Mouse (Mus musculus): ENCODE results near the gene Mus81. TPM values are rescaled to one million over a fixed set of nuclear protein-coding genes. Genes with fewer than 3 reads are reported as not detected.

The Mus81 gene
- total RNA-seq, 2 experiments from 2014 or later = 16.1 to 19.8 TPM

DNA sequence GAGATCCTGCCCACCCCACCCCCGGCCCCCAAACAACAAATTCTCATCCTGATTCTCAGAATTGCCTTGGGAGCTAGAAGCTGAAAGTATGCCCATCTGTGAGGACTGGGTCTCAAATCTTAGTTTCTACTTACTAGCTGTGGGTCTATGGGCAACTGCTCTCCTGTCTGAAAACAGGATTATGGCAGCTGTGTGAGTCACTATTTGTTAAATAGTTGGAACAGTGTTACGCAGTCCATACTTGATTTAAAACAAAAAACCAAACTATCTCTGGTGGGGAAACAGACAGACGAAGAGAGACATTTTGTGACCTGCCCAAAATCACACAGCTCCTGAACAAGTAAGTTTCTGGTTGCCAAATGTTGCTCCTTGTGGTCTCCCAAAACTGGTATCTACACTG, 38.5 kb downstream of the Mus81 start:
- no peak for DNase-seq
- intact Hi-C loops (cut with DNase I) = no loop called here

DNA sequence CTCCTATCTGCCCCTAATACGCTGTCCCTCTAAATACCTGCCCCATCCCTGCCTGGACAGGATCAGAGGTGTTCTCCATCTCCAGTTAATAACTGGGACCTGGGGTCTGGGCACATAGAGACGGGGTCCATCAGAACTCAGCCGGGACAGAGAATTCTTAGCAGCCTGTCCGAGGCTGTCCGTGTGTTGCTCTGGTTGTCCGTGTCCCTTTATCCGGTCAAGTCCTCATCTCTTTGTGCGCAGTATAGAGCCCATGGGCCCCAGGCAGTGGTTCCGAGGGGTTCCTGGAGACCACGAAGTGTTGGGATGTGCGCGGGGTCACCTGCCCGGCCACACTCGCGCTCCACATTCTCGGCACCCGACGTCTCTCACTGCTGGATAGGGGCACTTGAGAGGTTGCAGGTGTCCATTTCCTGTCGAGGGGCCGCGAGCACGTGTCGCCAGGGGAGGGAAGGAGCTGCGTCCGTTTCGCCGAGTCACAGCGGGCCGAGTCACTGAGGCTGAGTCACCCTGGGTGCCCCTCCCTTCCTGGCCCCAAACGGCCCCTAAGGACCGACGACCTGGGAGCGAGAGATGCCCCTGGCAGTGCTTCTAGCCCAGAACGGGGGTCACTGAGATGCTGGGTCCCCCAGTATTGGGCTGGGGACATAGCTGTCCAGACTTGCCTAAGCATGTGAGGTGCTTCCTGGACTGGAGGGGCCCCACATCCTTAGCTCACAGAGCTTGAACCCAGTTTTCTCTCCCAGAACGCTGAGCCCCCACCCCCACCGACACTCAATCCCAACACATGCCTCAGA, 39.6 kb downstream of the Mus81 start:
- DNase-seq = no peak
- intact Hi-C loops (cut with DNase I) = no loop called here

DNA sequence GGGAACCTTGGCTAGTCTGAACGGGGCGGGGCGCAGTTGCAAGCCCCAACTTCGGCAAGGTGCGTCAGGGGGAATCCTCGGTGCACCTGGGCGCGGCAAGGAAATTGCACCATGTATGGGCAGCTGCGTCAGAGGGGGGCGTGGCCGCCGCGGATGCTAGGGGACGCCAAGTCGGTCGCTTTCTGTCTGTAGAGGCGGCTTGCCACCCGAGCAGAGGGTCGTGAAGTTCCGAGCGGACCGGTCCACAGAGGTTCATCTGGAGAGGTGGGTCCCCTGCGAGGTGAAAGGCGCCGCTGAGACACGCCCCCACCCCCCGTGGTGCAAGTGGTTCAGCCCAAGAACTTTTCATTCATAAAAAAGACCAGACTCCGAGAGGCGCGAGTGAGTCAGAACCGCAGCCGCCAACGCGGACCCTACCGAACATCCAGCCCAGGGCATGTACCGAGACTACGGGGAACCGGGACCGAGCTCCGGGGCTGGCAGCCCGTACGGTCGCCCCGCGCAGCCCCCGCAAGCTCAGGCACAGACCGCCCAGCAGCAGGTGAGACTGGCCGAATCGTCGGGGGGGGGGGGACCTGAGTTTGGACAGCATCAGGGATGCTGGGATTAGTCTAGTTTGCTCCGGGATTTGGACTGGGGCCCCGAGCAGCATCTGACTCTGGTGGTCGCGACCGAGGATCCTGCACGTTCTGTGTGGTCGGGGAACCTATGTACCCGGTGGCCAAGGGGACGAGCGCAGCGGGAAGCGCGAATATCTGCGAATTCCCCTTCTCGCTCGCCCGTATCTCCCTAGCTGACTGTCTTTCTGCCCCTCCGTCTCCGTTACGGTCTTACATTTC, 40.5 kb downstream of the Mus81 start, which contains the start of gene Fosl1:
TSS of gene Fosl1 (plus strand) at position 33 of the 839 bp plus-strand sequence.
- peak in 1 of 2 experiments; percentile 57 for DNase-seq
- intact Hi-C loops (cut with DNase I) = no loop called here

DNA sequence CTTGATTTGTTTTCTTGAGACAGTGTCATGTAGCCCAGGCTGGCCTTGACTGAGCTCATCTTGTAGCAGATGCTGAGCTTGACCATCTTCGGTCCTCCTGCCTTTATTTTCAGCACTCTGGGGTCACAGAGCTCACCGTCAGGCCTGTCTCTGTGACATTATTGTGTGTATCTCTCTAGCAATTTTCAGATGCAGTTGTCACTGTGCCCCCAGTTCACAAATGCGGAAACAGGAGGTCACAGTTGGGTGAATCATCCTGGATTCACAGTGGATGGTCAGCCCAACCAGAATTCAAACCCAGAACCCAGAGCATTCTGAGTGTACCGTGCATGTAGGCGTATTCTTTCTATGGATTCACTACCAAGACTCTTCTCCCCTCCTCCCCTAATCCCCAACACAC, 42.5 kb downstream of the Mus81 start:
- intact Hi-C loops (cut with DNase I) = no loop called here
- DNase-seq = no peak

DNA sequence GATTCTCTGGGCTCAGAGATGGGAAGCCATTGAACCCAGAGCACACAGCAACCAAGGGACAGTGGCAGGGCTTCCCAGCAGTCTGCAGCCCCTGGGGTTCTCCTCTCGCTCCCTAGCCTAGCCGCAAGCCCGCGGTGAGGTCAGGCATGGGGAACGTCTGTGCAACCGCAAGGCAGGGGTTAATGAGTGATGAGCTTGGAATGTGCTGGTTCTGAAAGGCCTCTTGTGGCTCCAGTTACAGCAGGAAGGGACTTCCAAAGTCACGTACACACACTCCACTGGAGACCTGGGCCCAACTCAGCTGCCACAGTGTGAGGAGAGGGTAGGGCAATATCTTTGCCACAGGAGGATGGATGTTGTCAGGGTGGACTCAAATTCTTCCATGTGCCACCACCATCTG, 43.2 kb downstream of the Mus81 start:
- intact Hi-C loops (cut with DNase I) = no loop called here
- DNase-seq = no peak

DNA sequence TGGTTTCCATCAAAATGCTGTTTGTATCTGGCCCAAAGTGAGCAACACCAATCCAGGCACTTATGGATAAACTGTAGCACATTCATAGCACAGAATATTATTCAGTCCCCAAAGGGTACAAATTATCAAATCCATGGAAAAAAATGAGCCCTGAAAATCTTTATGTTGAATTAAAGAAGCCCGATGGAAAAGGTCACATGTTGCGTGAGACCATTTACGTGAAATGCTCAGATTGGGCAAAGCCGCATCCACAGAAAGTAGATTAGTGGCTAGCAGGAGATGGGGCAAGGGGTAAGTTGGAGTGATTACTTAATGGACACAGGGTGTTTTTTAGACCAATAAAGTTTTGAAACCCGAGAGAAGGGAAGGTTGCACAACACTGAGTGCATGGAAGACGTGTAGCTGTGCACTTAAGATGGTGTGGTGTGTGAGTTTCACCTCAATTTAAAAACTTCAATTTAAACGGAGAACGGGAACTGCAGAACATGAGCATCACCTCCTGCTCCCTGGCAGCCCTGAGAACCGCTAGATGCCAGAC, 43.8 kb downstream of the Mus81 start:
- no peak for DNase-seq
- intact Hi-C loops (cut with DNase I) = no loop called here

DNA sequence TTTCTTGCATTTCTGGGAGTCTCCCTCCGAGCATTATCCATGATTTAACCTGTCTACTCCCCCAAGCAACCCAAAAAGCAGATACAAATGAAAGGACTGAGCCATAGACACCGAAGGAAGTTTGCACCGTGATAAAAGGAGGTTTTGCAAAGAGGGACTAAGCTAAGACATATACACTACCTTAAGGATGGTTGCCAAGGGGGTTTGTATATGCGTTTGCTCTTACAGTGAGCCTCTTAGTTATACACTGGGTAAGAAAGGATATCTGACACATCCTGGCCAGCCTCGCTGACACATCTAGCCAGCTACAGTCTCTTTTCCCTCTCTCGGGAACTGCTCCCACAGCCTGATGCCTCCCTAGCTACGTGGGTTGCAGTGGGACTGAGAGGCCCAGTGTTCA, 54.3 kb downstream of the Mus81 start:
- no peak for DNase-seq
- intact Hi-C loops (cut with DNase I) = loop anchor here (5.0 kb wide), 1 partner anchor 53 kb away; the partner anchor contains the start of gene Mus81

DNA sequence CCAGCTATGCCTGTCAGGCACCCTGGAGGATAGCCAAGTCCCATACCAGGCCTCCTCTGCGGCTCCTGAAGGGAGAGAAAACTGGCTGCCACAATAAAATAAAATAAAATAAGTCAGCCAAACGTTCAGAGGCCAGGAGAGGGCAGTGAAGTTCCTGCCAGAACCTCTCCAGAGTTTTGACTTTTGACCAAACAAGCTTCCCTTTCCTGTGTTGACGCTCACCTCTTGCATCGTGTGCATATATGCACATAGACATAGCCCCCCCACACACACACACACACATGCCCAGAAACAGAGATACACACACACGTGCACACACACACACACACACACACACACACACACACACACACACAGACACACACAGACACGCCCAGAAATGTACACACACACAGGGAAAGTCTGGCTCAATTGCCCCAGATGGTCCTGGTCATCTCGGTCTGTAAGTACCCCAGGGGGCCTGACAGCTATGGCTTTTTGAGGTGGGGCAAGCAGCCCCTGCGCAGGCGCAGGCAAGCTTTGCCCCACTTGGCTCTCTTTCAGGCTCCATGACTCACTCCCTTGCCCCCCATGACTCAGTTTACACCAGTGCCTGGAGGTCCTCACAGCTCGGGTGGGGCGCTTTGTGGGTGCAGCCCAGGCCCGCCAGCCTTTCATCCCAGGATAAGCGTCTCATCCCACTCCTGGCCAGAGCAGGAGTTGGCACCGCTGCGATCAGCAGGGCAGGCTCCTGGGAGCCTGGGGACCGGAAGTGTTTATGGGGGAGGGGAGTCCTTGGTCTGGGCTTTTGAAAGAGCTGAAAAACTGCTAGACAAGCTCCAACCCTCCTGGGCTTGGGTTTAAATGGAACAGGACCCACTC, 55.0 kb downstream of the Mus81 start:
- DNase-seq = no peak
- intact Hi-C loops (cut with DNase I) = loop anchor here (5.0 kb wide), 1 partner anchor 54 kb away; the partner anchor contains the start of gene Mus81

Other genes starting within 250 kb of the Mus81 start
- 1 to 10 TPM; 5.0 to 6.3 TPM for gene Pacs1, start 215.3 kb downstream of the Mus81 start, total RNA-seq (2021)
- 10 to 100 TPM; 63.4 to 65.9 TPM for gene Sf3b2, start 192.9 kb downstream of the Mus81 start, total RNA-seq (2021)
- under 1 TPM in 1 of 2 experiments, not detected in 1; 0.10 TPM for gene Gal3st3, start 190.1 kb downstream of the Mus81 start, total RNA-seq (2021)
- not detected for gene Catsper1, start 152.7 kb downstream of the Mus81 start, total RNA-seq (2021)
- gene Cst6, start 138.8 kb downstream of the Mus81 start, total RNA-seq (2021) = 10 to 100 TPM; 26.7 to 28.3 TPM
- 10 to 100 TPM; 12.6 to 13.6 TPM for gene Eif1ad, start 121.7 kb downstream of the Mus81 start, total RNA-seq (2021)
- gene Banf1, start 121.2 kb downstream of the Mus81 start, total RNA-seq (2021) = 100 to 1,000 TPM; 116 to 124 TPM
- 10 to 100 TPM; 34.3 to 38.0 TPM for gene Sart1, start 99.7 kb downstream of the Mus81 start, total RNA-seq (2021)
- under 1 TPM; 0.52 to 0.64 TPM for gene Tsga10ip, start 85.9 kb downstream of the Mus81 start, total RNA-seq (2021)
- 100 to 1,000 TPM; 531 to 582 TPM for gene Drap1, start 63.4 kb downstream of the Mus81 start, total RNA-seq (2021)
- gene AI837181, start 63.3 kb downstream of the Mus81 start, total RNA-seq (2021) = 10 to 100 TPM; 32.7 to 33.6 TPM
- not detected for gene Fosl1, start 40.9 kb downstream of the Mus81 start, total RNA-seq (2021)
- gene Ccdc85b, start 30.5 kb downstream of the Mus81 start, total RNA-seq (2021) = 1 to 10 TPM; 4.7 to 6.0 TPM
- gene Fibp, start 27.8 kb downstream of the Mus81 start, total RNA-seq (2021) = 10 to 100 TPM; 35.2 to 41.5 TPM
- not detected for gene Ctsw, start 19.9 kb downstream of the Mus81 start, total RNA-seq (2021)
- gene Efemp2, start 14.4 kb downstream of the Mus81 start, total RNA-seq (2021) = 1 to 10 TPM; 5.3 to 6.3 TPM
- 10 to 100 TPM; 67.8 to 72.7 TPM for gene Cfl1, start 2.1 kb upstream of the Mus81 start, total RNA-seq (2021)
- under 1 TPM; 0.33 to 0.59 TPM for gene 1700020D05Rik, start 15.4 kb upstream of the Mus81 start, total RNA-seq (2021)
- 1 to 10 TPM; 5.2 to 7.8 TPM for gene Snx32, start 22.1 kb upstream of the Mus81 start, total RNA-seq (2021)
- gene Ovol1, start 72.2 kb upstream of the Mus81 start, total RNA-seq (2021) = not detected
- 1 to 10 TPM; 1.9 to 2.0 TPM for gene Ap5b1, start 79.6 kb upstream of the Mus81 start, total RNA-seq (2021)
- 10 to 100 TPM; 35.8 to 38.6 TPM for gene Rnaseh2c, start 113.5 kb upstream of the Mus81 start, total RNA-seq (2021)
- 10 to 100 TPM; 23.3 to 25.4 TPM for gene Kat5, start 121.8 kb upstream of the Mus81 start, total RNA-seq (2021)
- gene Rela, start 149.1 kb upstream of the Mus81 start, total RNA-seq (2021) = 10 to 100 TPM; 12.4 to 14.9 TPM
- gene Sipa1, start 175.3 kb upstream of the Mus81 start, total RNA-seq (2021) = 1 to 10 TPM; 6.9 to 9.5 TPM
- gene Map3k11, start 200.3 kb upstream of the Mus81 start, total RNA-seq (2021) = 10 to 100 TPM; 10.8 to 11.3 TPM
- gene Pcnx3, start 200.5 kb upstream of the Mus81 start, total RNA-seq (2021) = 10 to 100 TPM; 12.2 to 15.2 TPM
- gene Kcnk7, start 216.0 kb upstream of the Mus81 start, total RNA-seq (2021) = not detected
- gene Ehbp1l1, start 237.9 kb upstream of the Mus81 start, total RNA-seq (2021) = 100 to 1,000 TPM; 235 to 261 TPM
- 10 to 100 TPM; 19.7 to 22.8 TPM for gene Fam89b, start 241.3 kb upstream of the Mus81 start, total RNA-seq (2021)